Mouse (Mus musculus): Measurements from ENCODE around the gene Angptl2. TPM values are rescaled to one million over a fixed set of nuclear protein-coding genes. Genes with fewer than 3 reads are reported as not detected.
A peak's percentile ranks its signal among the peaks of the same experiment; 100 is the strongest.
"Not testable (repeated sequence)": the region's sequence is repeated elsewhere in the genome, so short reads cannot be mapped to it uniquely, and the experiment has no call there.

Angptl2 gene
- polyA plus RNA-seq, 1 experiment from 2014 or later: 24.4 TPM

DNA sequence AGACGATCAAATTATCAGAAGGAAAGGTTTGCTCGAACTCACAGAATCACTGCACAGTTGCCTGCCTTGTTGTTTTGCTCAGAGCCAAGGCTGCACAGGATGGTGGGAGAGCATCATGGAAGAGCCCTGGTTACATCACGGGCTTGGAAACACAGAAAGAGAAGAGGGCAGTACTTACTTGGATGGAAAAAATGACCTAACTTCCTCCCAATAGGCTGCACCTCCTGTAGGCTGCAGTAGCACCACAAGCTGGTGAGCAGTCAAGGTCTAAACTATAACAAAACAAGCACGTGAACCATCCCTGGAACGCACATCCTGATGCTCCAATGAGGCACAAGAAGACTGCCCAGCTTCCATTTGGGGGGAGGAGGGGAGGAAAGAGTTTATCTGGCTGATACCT, 7.7 kb upstream of the Angptl2 start:
- H3K36me3 ChIP-seq (ENCODE audit: control insufficient read depth, insufficient read depth, low read length): no peaks in the 10 kb centered on the region
- ATAC-seq (replicated peaks; ENCODE audit: low FRiP score): no peak
- no peaks in the 10 kb centered on the region for H3K27me3 ChIP-seq (ENCODE audit: control insufficient read depth, insufficient read depth, low read length)
- H3K4me2 ChIP-seq (ENCODE audit: low read depth, low read length, severe bottlenecking): no peak overlapping the region
- 92% methylated on average over 5 of the region's 5 CpGs for WGBS
- H3K4me3 ChIP-seq (ENCODE audit: low read depth, low read length): no peak overlapping the region
- H3K9me3 ChIP-seq (ENCODE audit: control insufficient read depth, low read length): no peaks in the 10 kb centered on the region
- peaks cover 7% of the 10 kb centered on the region; the same call in 1 of the 2 replicates for H3K4me1 ChIP-seq (replicated peaks; ENCODE audit: control insufficient read depth, insufficient read depth, low read length)
- no peak overlapping the region for H3K9ac ChIP-seq (ENCODE audit: low read length)
- H3K27ac ChIP-seq (ENCODE audit: low read depth, low read length): no peak overlapping the region
- no peak for DNase-seq (ENCODE audit: low spot score)

DNA sequence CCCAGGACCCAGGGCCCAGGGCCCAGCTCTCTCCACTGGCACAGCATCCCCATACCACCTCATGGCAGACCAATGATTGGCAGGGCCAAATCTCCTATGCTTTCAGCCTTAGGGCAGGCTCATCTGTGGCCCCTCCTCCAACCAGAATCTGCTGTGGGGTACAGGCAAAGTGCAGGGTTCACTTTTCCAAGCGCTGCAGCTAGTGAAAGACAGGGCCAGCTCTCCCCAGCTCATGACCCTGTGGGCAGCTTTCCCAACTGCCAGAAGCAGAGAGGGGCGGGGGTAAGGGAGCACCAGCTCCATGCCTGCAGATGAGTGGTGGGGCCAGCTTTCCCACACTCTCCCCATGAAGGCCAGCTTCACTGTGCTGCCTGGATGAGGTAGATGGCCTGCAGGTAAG, 5.0 kb upstream of the Angptl2 start:
- Histone ChIP-seq H3K4me3 (ENCODE audit: low read depth, low read length) (no peak overlapping the region), H3K9ac (ENCODE audit: low read length) (no peak overlapping the region), H3K4me1 (replicated peaks; ENCODE audit: control insufficient read depth, insufficient read depth, low read length) (peaks cover 7% of the 10 kb centered on the region; the same call in 1 of the 2 replicates), H3K4me2 (ENCODE audit: low read depth, low read length, severe bottlenecking) (no peak overlapping the region), H3K27me3 (ENCODE audit: control insufficient read depth, insufficient read depth, low read length) (no peaks in the 10 kb centered on the region), H3K9me3 (ENCODE audit: control insufficient read depth, low read length) (no peaks in the 10 kb centered on the region), H3K27ac (ENCODE audit: low read depth, low read length) (no peak overlapping the region), H3K36me3 (ENCODE audit: control insufficient read depth, insufficient read depth, low read length) (no peaks in the 10 kb centered on the region)
- WGBS: 80% methylated on average over 2 of the region's 2 CpGs
- no peak for DNase-seq (ENCODE audit: low spot score)
- ATAC-seq (replicated peaks; ENCODE audit: low FRiP score): no peak

DNA sequence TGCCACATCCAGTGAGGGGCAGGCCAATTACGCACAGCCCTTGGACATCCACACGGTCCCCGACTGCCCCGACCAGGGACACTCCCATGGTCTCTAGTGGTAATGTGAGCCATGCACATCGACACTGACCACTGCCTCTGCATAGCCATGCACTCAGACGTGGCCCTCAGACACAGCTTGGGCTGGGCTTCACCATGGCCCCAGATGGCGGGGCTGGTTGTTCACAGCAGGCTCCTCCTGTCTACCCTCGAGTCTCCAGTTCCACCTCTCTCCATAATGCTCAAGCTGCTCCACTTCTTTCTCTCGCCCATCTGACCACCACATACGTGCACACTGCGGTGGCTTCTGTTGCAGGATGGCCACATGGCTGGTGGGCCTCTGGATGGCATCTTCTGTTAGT, 4.6 kb upstream of the Angptl2 start:
- H3K9ac ChIP-seq (ENCODE audit: low read length); H3K4me1 ChIP-seq (replicated peaks; ENCODE audit: control insufficient read depth, insufficient read depth, low read length); H3K36me3 ChIP-seq (ENCODE audit: control insufficient read depth, insufficient read depth, low read length); H3K9me3 ChIP-seq (ENCODE audit: control insufficient read depth, low read length); H3K27ac ChIP-seq (ENCODE audit: low read depth, low read length); H3K4me3 ChIP-seq (ENCODE audit: low read depth, low read length); H3K27me3 ChIP-seq (ENCODE audit: control insufficient read depth, insufficient read depth, low read length); DNase-seq (ENCODE audit: low spot score); H3K4me2 ChIP-seq (ENCODE audit: low read depth, low read length, severe bottlenecking); ATAC-seq (replicated peaks; ENCODE audit: low FRiP score): not testable (repeated sequence)
- 79% methylated on average over 11 of the region's 11 CpGs for WGBS

DNA sequence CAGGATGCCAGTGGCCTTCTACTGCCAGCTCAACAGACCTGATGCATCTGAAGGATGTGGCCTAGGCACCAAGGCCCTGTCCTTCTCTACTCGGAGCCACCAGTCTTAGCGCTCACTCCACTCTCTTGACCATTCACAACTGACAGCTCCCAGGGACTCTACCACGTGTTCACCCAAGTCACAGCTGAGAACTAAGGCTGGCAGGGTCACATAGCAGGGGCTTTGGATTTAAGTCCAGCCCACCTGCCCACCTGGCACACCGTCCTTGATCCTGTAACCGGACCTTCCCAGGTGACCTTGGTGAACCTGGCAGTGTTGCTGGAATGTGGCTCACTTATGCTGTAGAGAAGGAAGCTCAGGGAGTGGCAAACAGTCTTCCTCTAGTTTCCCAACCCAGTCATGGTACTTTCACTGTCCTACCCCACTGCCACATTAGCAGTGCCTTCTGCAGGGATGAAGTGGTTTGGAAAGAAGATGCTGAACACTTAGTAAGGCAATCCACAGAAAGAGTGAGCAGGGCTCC, 631 bp upstream of the Angptl2 start:
- Histone ChIP-seq H3K9me3 (ENCODE audit: control insufficient read depth, low read length) (no peaks in the 10 kb centered on the region), H3K9ac (ENCODE audit: low read length) (peak overlapping the region; percentile 32; the same call in 1 of the 2 replicates), H3K27me3 (ENCODE audit: control insufficient read depth, insufficient read depth, low read length) (no peaks in the 10 kb centered on the region), H3K27ac (ENCODE audit: low read depth, low read length) (peak overlapping the region; percentile 85), H3K36me3 (ENCODE audit: control insufficient read depth, insufficient read depth, low read length) (no peaks in the 10 kb centered on the region), H3K4me2 (ENCODE audit: low read depth, low read length, severe bottlenecking) (peak overlapping the region; percentile 86; the same call in 1 of the 2 replicates), H3K4me1 (replicated peaks; ENCODE audit: control insufficient read depth, insufficient read depth, low read length) (peaks cover 16% of the 10 kb centered on the region), H3K4me3 (ENCODE audit: low read depth, low read length) (peak overlapping the region; percentile 56; the same call in 1 of the 2 replicates)
- no peak for DNase-seq (ENCODE audit: low spot score)
- WGBS: 81% methylated on average over 5 of the region's 5 CpGs
- no peak for ATAC-seq (replicated peaks; ENCODE audit: low FRiP score)

DNA sequence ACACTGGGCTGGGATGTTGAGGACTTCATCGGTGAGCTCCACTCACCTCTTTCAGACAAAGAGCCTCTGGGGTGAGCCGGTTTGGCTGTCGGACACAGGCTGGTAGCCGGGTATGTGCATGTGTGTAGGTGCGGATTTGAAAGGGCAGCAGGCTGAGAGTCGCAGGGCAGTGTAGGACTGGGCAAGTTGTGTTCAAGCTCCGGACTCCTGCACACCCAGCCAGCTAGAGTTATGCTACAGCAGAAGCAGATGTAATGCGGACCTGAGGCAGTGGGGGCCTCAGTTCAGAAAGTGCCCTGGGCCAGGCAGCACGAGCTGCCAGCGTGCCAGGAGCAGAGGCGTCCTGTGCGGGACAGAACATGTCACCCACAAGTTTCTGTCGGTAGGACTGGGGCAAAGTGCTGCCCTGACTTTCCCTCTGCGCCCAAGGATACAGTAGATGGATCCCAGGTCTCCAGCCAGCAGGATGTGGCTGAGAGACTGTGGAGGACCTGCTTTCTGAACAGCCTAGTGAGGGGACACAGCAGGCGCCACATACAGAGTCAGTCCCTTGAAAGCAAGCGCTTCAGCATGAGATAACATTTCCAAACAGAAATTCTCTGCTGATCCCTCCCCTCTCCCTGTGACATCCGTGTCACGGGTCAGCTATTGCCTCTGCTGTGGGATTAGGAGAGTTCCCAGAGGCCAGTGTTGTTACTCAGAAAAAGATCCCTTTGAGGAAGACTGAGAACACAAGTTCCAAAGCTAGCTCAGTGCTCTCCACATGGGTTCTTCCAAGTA, 966 bp downstream of the Angptl2 start:
- Histone ChIP-seq H3K36me3 (ENCODE audit: control insufficient read depth, insufficient read depth, low read length) (no peaks in the 10 kb centered on the region), H3K4me3 (ENCODE audit: low read depth, low read length) (peak overlapping the region; percentile 56), H3K27ac (ENCODE audit: low read depth, low read length) (peak overlapping the region; percentile 85), H3K4me1 (replicated peaks; ENCODE audit: control insufficient read depth, insufficient read depth, low read length) (peaks cover 16% of the 10 kb centered on the region), H3K9me3 (ENCODE audit: control insufficient read depth, low read length) (no peaks in the 10 kb centered on the region), H3K27me3 (ENCODE audit: control insufficient read depth, insufficient read depth, low read length) (no peaks in the 10 kb centered on the region), H3K9ac (ENCODE audit: low read length) (peak overlapping the region; percentile 84), H3K4me2 (ENCODE audit: low read depth, low read length, severe bottlenecking) (peak overlapping the region; percentile 86)
- DNase-seq (ENCODE audit: low spot score) (peak; percentile 63), ATAC-seq (replicated peaks; ENCODE audit: low FRiP score) (peak; percentile 14)
- WGBS: 9% methylated on average over 18 of the region's 18 CpGs

DNA sequence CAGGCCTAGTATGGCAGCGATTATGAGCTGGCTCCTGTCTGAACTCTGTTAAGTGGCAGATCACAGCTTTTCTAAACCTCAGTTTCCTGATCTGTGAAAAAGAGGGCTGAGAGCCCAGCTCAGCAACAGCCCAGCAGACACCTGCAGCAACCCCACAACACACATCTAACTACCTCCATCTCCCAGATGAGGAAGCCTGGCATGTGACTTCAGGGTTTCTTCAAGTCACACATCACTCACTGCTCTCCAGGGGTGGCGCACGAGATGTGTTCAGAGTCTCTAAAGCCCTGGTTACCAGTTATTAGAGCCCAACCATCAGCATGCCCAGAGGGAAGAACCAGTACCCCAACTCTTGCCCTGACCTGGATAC, 1.5 kb downstream of the Angptl2 start:
- Histone ChIP-seq H3K9me3 (ENCODE audit: control insufficient read depth, low read length) (no peaks in the 10 kb centered on the region), H3K9ac (ENCODE audit: low read length) (peak overlapping the region; percentile 84), H3K4me2 (ENCODE audit: low read depth, low read length, severe bottlenecking) (peak overlapping the region; percentile 86), H3K27me3 (ENCODE audit: control insufficient read depth, insufficient read depth, low read length) (no peaks in the 10 kb centered on the region), H3K4me1 (replicated peaks; ENCODE audit: control insufficient read depth, insufficient read depth, low read length) (peaks cover 16% of the 10 kb centered on the region), H3K36me3 (ENCODE audit: control insufficient read depth, insufficient read depth, low read length) (no peaks in the 10 kb centered on the region), H3K27ac (ENCODE audit: low read depth, low read length) (no peak overlapping the region), H3K4me3 (ENCODE audit: low read depth, low read length) (peak overlapping the region; percentile 56)
- ATAC-seq (replicated peaks; ENCODE audit: low FRiP score) (no peak), DNase-seq (ENCODE audit: low spot score) (no peak)
- 52% methylated on average over 3 of the region's 3 CpGs for WGBS

DNA sequence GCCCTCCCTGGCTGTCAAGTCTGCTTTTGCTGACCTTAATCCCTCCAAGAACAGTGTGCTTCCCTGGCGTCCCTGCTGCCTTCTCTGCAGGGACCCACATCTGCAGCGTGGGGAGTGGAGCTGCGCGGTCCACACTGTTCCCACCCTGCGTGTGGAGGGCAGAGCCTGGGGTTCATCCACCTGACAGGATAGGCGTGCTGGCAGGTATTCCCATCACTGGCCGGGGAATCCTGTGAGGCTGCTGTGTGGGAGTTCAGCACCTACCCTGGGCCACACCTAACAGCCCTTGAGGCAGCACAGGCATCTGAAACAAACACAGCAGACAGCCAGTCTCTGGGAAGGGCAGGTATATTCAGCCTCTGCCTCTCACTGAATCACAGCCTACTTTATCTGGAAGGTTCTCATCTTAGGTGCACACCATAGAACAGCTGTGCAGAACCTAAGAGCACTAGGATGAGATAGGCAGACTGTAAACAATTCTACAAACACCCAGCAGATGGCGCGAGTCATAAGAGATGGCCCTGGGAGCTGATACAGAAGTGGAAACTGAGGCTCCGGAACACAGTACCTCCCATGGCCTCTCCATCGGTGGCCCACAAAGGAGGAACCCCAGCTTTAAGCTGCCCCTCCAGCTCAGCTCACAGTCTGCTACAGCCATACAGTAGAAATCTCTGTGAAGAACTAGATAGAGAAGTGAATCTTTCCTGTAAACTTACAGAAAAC, 3.2 kb downstream of the Angptl2 start:
- no peak overlapping the region for H3K4me2 ChIP-seq (ENCODE audit: low read depth, low read length, severe bottlenecking)
- peak; percentile 61 for DNase-seq (ENCODE audit: low spot score)
- peaks cover 16% of the 10 kb centered on the region for H3K4me1 ChIP-seq (replicated peaks; ENCODE audit: control insufficient read depth, insufficient read depth, low read length)
- H3K27ac ChIP-seq (ENCODE audit: low read depth, low read length): no peak overlapping the region
- no peak overlapping the region for H3K4me3 ChIP-seq (ENCODE audit: low read depth, low read length)
- no peak for ATAC-seq (replicated peaks; ENCODE audit: low FRiP score)
- no peaks in the 10 kb centered on the region for H3K27me3 ChIP-seq (ENCODE audit: control insufficient read depth, insufficient read depth, low read length)
- H3K36me3 ChIP-seq (ENCODE audit: control insufficient read depth, insufficient read depth, low read length): no peaks in the 10 kb centered on the region
- WGBS: 69% methylated on average over 11 of the region's 11 CpGs
- H3K9ac ChIP-seq (ENCODE audit: low read length): no peak overlapping the region
- H3K9me3 ChIP-seq (ENCODE audit: control insufficient read depth, low read length): no peaks in the 10 kb centered on the region

DNA sequence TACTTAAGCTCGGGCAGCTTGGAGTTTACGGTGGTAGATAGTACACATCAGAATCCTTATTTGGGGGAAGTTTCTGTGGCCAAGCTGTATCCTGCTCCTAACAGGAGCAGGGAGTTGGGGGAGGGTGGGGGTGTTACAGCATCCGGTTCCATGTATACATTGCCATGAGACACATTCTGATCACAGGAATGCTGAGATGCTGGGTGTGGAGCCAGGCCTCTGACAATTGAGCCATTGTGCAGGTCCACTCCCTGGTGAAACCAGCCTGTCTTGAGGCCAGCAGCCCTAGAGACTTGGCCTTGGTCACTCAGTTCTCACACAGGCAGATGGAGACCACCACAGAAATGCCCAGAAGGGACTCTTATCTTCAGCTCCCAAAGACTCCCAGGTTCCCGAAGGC, 3.8 kb downstream of the Angptl2 start:
- Histone ChIP-seq H3K4me2 (ENCODE audit: low read depth, low read length, severe bottlenecking) (no peak overlapping the region), H3K27ac (ENCODE audit: low read depth, low read length) (no peak overlapping the region), H3K27me3 (ENCODE audit: control insufficient read depth, insufficient read depth, low read length) (no peaks in the 10 kb centered on the region), H3K9ac (ENCODE audit: low read length) (no peak overlapping the region), H3K4me3 (ENCODE audit: low read depth, low read length) (no peak overlapping the region), H3K4me1 (replicated peaks; ENCODE audit: control insufficient read depth, insufficient read depth, low read length) (peaks cover 16% of the 10 kb centered on the region), H3K36me3 (ENCODE audit: control insufficient read depth, insufficient read depth, low read length) (no peaks in the 10 kb centered on the region), H3K9me3 (ENCODE audit: control insufficient read depth, low read length) (no peaks in the 10 kb centered on the region)
- DNase-seq (ENCODE audit: low spot score) (no peak), ATAC-seq (replicated peaks; ENCODE audit: low FRiP score) (no peak)
- WGBS: 89% methylated on average over 4 of the region's 4 CpGs
